Mouse (Mus musculus) myocyte (in vitro differentiated cells): Measurements from ENCODE around the gene Mdp1.

Experiments used
- MYOD1 ChIP-seq, 3 experiments: IDR thresholded peaks; one replicate each; pipeline ENCODE4 v1.6.1; 2011; ENCODE audit warnings: control low read depth in 2 of 3, low read depth in 2 of 3, mild to moderate bottlenecking in 2 of 3, moderate library complexity in 1 of 3; ENCODE audit not compliant: insufficient read length in 2 of 3, control insufficient read depth in 1 of 3
- POLR2A ChIP-seq: IDR thresholded peaks from one replicate; pipeline ENCODE4 v1.6.1; 2011; ENCODE audit warnings: low read depth, mild to moderate bottlenecking, control low read depth, moderate library complexity; ENCODE audit not compliant: insufficient read length
- TCF12 ChIP-seq: IDR thresholded peaks from one replicate; pipeline ENCODE4 v1.6.1; 2011; ENCODE audit warnings: mild to moderate bottlenecking, control low read depth; ENCODE audit not compliant: poor library complexity, insufficient read depth, severe bottlenecking
- USF1 ChIP-seq: IDR thresholded peaks from one replicate; pipeline ENCODE4 v1.6.1; 2011; ENCODE audit warnings: low read depth, mild to moderate bottlenecking, control low read depth, moderate library complexity

GRCm38 (mm10) chr14:55656935-55657334 is 3.4 kb downstream of the Mdp1 start:
- TF ChIP-seq TCF12 = no peak
- no peak for TF ChIP-seq USF1
- no peak for TF ChIP-seq POLR2A
- TF ChIP-seq MYOD1 (IDR thresholded peaks at IDR 0.05; ENCODE audit: control insufficient read depth in 1 of 3, insufficient read length in 2 of 3, low read depth in 2 of 3) = no peak
